Mouse (Mus musculus): ENCODE data around the gene Lgi1.

Lgi1 gene

DNA sequence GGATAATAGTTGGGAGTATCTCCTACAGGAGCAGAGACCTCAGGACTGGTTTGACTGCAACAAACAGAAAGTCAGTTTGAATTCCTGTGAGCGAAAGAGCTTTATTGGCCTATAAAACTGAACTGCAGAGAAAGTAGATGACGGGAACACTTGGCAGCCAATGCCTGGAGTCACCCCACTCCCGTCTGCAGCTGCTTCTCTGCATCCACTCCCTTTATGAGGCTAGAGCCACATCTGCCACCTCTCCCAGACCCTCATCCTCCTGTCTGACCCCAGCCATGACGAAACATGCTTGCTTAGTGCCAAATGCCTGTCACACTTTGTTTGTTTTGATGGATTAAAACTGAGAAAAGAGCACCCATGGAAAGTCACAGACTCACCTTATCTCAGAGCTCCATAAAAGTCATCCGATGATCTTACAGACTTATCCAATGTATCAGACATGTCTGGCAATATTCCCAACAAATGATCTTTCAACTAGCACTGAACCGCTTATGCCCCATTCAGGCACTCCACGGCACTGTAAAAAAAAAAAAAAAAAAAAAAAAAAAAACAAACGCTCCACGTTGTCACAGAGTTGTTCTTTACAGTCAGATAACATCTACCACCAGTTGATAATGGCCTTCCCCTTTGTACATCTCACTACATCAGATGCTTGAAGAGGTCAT lies 93.8 kb downstream of the Lgi1 start:
- intact Hi-C loops (cut with DNase I), result loop anchor here (10.0 kb wide), 2 partner anchors 133 to 403 kb away; partner anchors contain the start of gene Fra10ac1

DNA sequence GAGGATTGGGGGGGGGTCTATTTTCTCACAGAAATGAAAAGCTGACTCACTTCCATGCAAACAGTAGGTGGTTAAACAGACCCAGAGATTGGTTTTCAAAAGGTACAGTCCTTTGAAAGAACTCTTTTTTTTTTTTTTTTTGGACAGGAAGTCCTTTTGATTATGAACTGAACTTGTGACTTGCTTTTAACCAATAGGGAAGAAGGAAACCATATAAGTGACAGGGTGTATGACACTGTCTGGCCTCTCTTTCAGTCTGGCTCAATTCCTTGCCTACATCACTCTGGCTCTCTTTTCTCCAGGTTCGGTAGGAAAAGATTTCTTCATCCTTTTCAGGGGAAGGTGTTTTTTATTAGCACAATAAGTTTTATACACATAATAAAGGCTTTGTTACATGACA lies 95.0 kb downstream of the Lgi1 start:
- intact Hi-C loops (cut with DNase I), result loop anchor here (10.0 kb wide), 2 partner anchors 134 to 404 kb away; partner anchors contain the start of gene Fra10ac1

Measured in adrenal gland (tissue).